Mouse (Mus musculus) G1E (cell line): Measurements from ENCODE around the gene Cdh13. TPM values are rescaled to one million over a fixed set of nuclear protein-coding genes. Genes with fewer than 3 reads are reported as not detected.

ENCODE experiments used
- ATAC-seq: 2 replicates; pipeline ENCODE4 v1.8.0; 2016; ENCODE audit warnings: mild to moderate bottlenecking; ENCODE audit not compliant: insufficient number of reproducible peaks, poor library complexity, low FRiP score, severe bottlenecking; ENCODE audit errors: extremely low read depth
- DNase-seq: peaks from one replicate; pipeline ENCODE4 v3.0.0; 2012; ENCODE audit warnings: low spot score
- H3K27me3 ChIP-seq: 2 replicates; pipeline ENCODE4 v1.6.1; 2012; ENCODE audit warnings: mild to moderate bottlenecking, low read length, inconsistent platforms; ENCODE audit not compliant: insufficient read depth
- H3K36me3 ChIP-seq: replicated peaks from 2 replicates; pipeline ENCODE3; 2012; ENCODE audit warnings: mild to moderate bottlenecking, inconsistent platforms
- H3K4me1 ChIP-seq: 2 replicates; pipeline ENCODE4 v1.6.1; 2012; ENCODE audit warnings: low read depth, low read length, inconsistent platforms, mixed read lengths; ENCODE audit not compliant: insufficient read depth
- H3K4me3 ChIP-seq: 2 replicates; pipeline ENCODE4 v1.5.1; 2012; ENCODE audit warnings: low read depth, mild to moderate bottlenecking, inconsistent platforms, low read length, moderate library complexity, mixed read lengths
- H3K9me3 ChIP-seq: replicated peaks from 2 replicates; pipeline ENCODE4 v1.6.1; 2012; ENCODE audit warnings: inconsistent platforms
- CTCF ChIP-seq: IDR thresholded peaks from 2 replicates; pipeline ENCODE4 v1.5.1; 2012; ENCODE audit warnings: low read depth, low read length, inconsistent platforms, mixed read lengths
- GATA1 ChIP-seq: IDR thresholded peaks from 2 replicates; pipeline ENCODE4 v1.6.1; 2012; ENCODE audit warnings: borderline replicate concordance, low read length, inconsistent platforms, mixed read lengths
- GATA2 ChIP-seq: IDR thresholded peaks from 2 replicates; pipeline ENCODE4 v1.6.1; 2012; ENCODE audit warnings: low read depth, low read length, inconsistent platforms, borderline replicate concordance
- POLR2AphosphoS5 ChIP-seq: IDR thresholded peaks from 2 replicates; pipeline ENCODE4 v1.6.1; 2012; ENCODE audit warnings: low read depth, low read length, inconsistent platforms; ENCODE audit not compliant: insufficient replicate concordance
- TAL1 ChIP-seq: conservative IDR thresholded peaks from 2 replicates; pipeline ENCODE4 v1.6.1; 2012; ENCODE audit warnings: low read depth, low read length, inconsistent platforms, mixed read lengths
- polyA plus RNA-seq: library from polyadenylated mRNA; stranded (reverse); fragments of >175 nt; gene quantifications from 2 replicates; pipeline ENCODE4 v1.2.3, GENCODE M21; 2012
- total RNA-seq, 2 experiments: library from RNA; stranded (forward) in 1 of 2; stranded (reverse) in 1 of 2; fragments of 200-1000 nt in 1 of 2; fragments of >200 nt in 1 of 2; fragmentation: Nextera tagmentation in 1 of 2; gene quantifications; 2 replicates each; pipeline ENCODE4 v1.2.3; 2014 to 2017

Cdh13 gene
- total and polyA plus RNA-seq, 3 experiments: 0.22 TPM; not detected in 2

- Histone ChIP-seq H3K4me3 (no peak overlapping the region), H3K27me3 (no peaks in the 10 kb centered on the region), H3K9me3 (peaks cover 73% of the 10 kb centered on the region), H3K4me1 (no peaks in the 10 kb centered on the region), H3K36me3 (no peaks in the 10 kb centered on the region)
- ATAC-seq: no peak
- no peak for TF ChIP-seq CTCF
- no peak for TF ChIP-seq TAL1
- TF ChIP-seq GATA1: no peak
- TF ChIP-seq POLR2AphosphoS5: no peak
- no peak for DNase-seq
These were observed 98.1 kb downstream of the Cdh13 start for GRCm38 (mm10) chr8:118381641-118382040.

- DNase-seq: no peak
- Histone ChIP-seq H3K36me3 (no peaks in the 10 kb centered on the region), H3K27me3 (no peaks in the 10 kb centered on the region), H3K4me1 (no peaks in the 10 kb centered on the region), H3K9me3 (peaks cover 62% of the 10 kb centered on the region), H3K4me3 (no peak overlapping the region)
- ATAC-seq: no peak
- TF ChIP-seq GATA1 (no peak), GATA2 (no peak), CTCF (no peak), POLR2AphosphoS5 (no peak), TAL1 (no peak)
These were observed 100.8 kb downstream of the Cdh13 start for GRCm38 (mm10) chr8:118384314-118384713.

GRCm38 (mm10) chr8:118389456-118389855 is 105.9 kb downstream of the Cdh13 start:
- Histone ChIP-seq H3K9me3 (peaks cover 53% of the 10 kb centered on the region), H3K27me3 (no peaks in the 10 kb centered on the region), H3K4me1 (no peaks in the 10 kb centered on the region), H3K36me3 (no peaks in the 10 kb centered on the region), H3K4me3 (no peak overlapping the region)
- no peak for TF ChIP-seq TAL1
- no peak for TF ChIP-seq POLR2AphosphoS5
- no peak for TF ChIP-seq CTCF
- no peak for TF ChIP-seq GATA2
- TF ChIP-seq GATA1: no peak
- DNase-seq: no peak
- ATAC-seq: no peak

- H3K27me3 ChIP-seq: no peaks in the 10 kb centered on the region
- H3K4me1 ChIP-seq: no peaks in the 10 kb centered on the region
- H3K9me3 ChIP-seq: peaks cover 61% of the 10 kb centered on the region
- ATAC-seq (no peak), DNase-seq (no peak)
- TF ChIP-seq POLR2AphosphoS5 (no peak), TAL1 (no peak), GATA1 (no peak), GATA2 (no peak), CTCF (no peak)
- no peaks in the 10 kb centered on the region for H3K36me3 ChIP-seq
- no peak overlapping the region for H3K4me3 ChIP-seq
These were observed 110.5 kb downstream of the Cdh13 start for GRCm38 (mm10) chr8:118393909-118394650.

- H3K27me3 ChIP-seq: no peaks in the 10 kb centered on the region
- H3K4me1 ChIP-seq: no peaks in the 10 kb centered on the region
- H3K9me3 ChIP-seq: peaks cover 51% of the 10 kb centered on the region
- no peaks in the 10 kb centered on the region for H3K36me3 ChIP-seq
- no peak overlapping the region for H3K4me3 ChIP-seq
- ATAC-seq: no peak
- no peak for DNase-seq
- TF ChIP-seq POLR2AphosphoS5: no peak
- TF ChIP-seq GATA2: no peak
- TF ChIP-seq GATA1: no peak
- TF ChIP-seq CTCF: no peak
- no peak for TF ChIP-seq TAL1
These were observed 111.6 kb downstream of the Cdh13 start for GRCm38 (mm10) chr8:118395178-118395577.

GRCm38 (mm10) chr8:118404836-118405235 is 121.3 kb downstream of the Cdh13 start:
- TF ChIP-seq TAL1: no peak
- TF ChIP-seq CTCF: no peak
- no peak for TF ChIP-seq GATA1
- no peak for TF ChIP-seq POLR2AphosphoS5
- no peak for TF ChIP-seq GATA2
- ATAC-seq (no peak), DNase-seq (no peak)
- peaks cover 38% of the 10 kb centered on the region for H3K9me3 ChIP-seq
- H3K4me3 ChIP-seq: no peak overlapping the region
- no peaks in the 10 kb centered on the region for H3K36me3 ChIP-seq
- no peaks in the 10 kb centered on the region for H3K27me3 ChIP-seq
- no peaks in the 10 kb centered on the region for H3K4me1 ChIP-seq

GRCm38 (mm10) chr8:118407322-118407721 is 123.8 kb downstream of the Cdh13 start:
- TF ChIP-seq POLR2AphosphoS5 (no peak), GATA2 (no peak), GATA1 (no peak), TAL1 (no peak), CTCF (no peak)
- Histone ChIP-seq H3K36me3 (no peaks in the 10 kb centered on the region), H3K9me3 (peaks cover 52% of the 10 kb centered on the region), H3K4me1 (no peaks in the 10 kb centered on the region), H3K4me3 (no peak overlapping the region), H3K27me3 (no peaks in the 10 kb centered on the region)
- no peak for DNase-seq
- ATAC-seq: no peak
